Mouse (Mus musculus): ENCODE results near the gene Usp29. TPM values are rescaled to one million over a fixed set of nuclear protein-coding genes. Genes with fewer than 3 reads are reported as not detected.

Gene Usp29
- not detected for total RNA-seq (2023)

DNA sequence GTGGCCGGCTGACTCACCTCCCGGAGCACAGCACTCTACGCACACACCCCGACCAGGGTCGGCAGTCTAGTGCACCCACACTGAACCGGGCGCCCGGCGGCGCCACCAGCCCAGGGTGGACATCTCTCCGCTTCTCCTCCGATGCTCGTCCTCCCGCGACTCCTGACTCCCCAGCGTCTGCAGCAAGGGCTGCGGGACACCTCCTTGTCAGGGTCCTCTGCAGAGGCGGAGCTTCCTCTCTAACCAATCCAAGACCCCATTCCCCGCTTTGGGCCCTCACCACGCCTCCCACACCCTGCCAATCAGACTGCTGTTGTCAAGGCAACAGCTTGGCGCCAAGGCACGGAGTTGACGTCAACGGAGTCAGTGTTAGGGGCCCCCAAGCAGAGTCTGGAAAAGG lies at the start of gene Usp29, which contains the start of gene Peg3:
Usp29 (plus strand) TSS at position 338 of the 400 bp plus-strand sequence.
Peg3 (minus strand) TSS at position 191 of the 400 bp plus-strand sequence.

DNA sequence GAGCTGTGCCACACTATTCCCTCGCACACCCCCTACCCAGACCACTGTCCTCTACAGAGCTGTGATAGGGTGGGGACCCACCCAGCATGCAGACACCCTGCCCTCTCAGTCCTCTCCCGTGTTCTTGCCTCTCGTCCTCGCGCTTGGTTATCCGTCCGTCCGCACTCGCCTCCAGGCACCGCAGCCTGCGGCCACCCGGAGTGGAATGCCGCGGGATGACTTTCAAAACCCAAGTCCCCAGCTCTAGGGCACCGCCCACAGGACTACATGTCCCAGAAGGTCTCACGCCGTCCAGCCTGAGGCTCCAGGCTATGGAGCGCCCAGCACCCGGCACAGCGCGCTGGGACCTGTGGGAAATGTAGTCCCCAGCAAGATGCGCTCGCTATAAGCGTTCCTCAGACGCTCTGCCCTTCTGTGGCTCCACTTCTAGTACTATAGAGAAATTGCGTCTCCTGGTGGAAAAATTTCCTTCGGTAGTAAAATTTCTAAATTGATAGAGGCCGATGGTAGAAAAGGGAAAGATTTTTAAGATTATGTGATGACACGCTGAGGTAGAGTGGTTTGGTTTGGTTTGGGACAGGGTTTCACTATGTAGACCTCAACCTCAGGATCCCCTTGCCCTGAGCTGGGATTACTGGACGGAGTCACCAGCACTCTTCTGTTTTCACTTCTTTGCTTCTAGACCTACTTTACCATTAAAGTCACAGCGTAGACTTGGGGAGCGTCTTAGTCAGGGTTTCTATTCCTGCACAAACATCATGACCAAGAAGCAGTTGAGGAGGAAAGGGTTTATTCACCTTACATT lies 33.9 kb upstream of the Usp29 start, which contains the start of gene Zim1:
Zim1 (minus strand) TSS at position 210 of the 805 bp plus-strand sequence.

DNA sequence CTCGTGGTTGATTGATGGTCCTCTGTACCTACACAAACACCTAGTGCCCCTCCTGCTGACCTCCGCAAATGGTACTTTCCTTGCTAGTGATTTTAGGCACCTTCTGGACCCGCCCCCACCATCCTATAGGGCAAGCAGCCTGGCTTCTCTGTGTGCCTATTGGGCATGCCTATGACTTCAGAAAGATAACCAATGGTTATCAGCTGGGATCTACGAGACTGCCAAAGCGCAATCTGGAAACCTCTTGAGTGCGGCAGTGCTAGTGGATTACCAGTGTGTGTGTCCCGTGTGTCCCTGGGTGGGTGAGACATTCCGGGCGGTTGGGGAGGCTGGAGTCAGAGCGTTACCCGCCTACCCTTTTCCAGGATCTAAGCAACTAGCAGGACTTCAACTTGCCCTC lies 264.9 kb downstream of the Usp29 start, which contains the start of gene Aurkc:
Aurkc (plus strand) TSS at position 50 of the 400 bp plus-strand sequence.

Other genes with a start within 250 kb of the Usp29 start
- not detected for gene Olfr5, start 243.6 kb upstream of the Usp29 start, total RNA-seq (2023)
- gene Olfr1347, start 230.8 kb upstream of the Usp29 start, total RNA-seq (2023): not detected
- gene Olfr1348, start 221.8 kb upstream of the Usp29 start, total RNA-seq (2023): not detected
- gene Olfr1349, start 207.6 kb upstream of the Usp29 start, total RNA-seq (2023): not detected
- not detected for gene Olfr1350, start 165.7 kb upstream of the Usp29 start, total RNA-seq (2023)
- gene Zim1, start 34.1 kb upstream of the Usp29 start, total RNA-seq (2023): not detected
- not detected for gene Peg3, start 147 bp upstream of the Usp29 start, total RNA-seq (2023)

Measured in neutrophil, adult 59 days (primary cell).